Mouse (Mus musculus): ENCODE measurements around the gene Sass6. TPM values are rescaled to one million over a fixed set of nuclear protein-coding genes. Genes with fewer than 3 reads are reported as not detected.

The Sass6 gene
- polyA plus RNA-seq, 1 experiment from 2014 or later = 13.1 TPM

- peak; percentile 69 for DNase-seq (ENCODE audit: low spot score)
- Histone ChIP-seq H3K27ac (peak overlapping the region; percentile 72), H3K4me2 (replicated peaks) (peak overlapping the region; percentile 47), H3K9me3 (ENCODE audit: control insufficient read depth, low read length) (no peaks in the 10 kb centered on the region), H3K4me3 (replicated peaks; ENCODE audit: low read length) (peak overlapping the region; percentile 68), H3K4me1 (replicated peaks; ENCODE audit: control insufficient read depth, insufficient read depth, low read length) (peaks cover 8% of the 10 kb centered on the region; the same call in 1 of the 2 replicates), H3K36me3 (replicated peaks; ENCODE audit: control insufficient read depth, insufficient read depth) (peaks cover 26% of the 10 kb centered on the region), H3K27me3 (ENCODE audit: control insufficient read depth, insufficient read depth, low read length) (no peaks in the 10 kb centered on the region), H3K9ac (peak overlapping the region; percentile 71)
- ATAC-seq (ENCODE audit: low FRiP score) = peak; percentile 82
- WGBS = 2% methylated on average over 22 of the region's 22 CpGs
Measured at GRCm38 (mm10) chr3:116594076-116594727, 580 bp upstream of the Sass6 start.

- Histone ChIP-seq H3K4me1 (replicated peaks; ENCODE audit: control insufficient read depth, insufficient read depth, low read length) (peaks cover 8% of the 10 kb centered on the region; the same call in 1 of the 2 replicates), H3K27ac (no peak overlapping the region), H3K4me2 (replicated peaks) (peak overlapping the region; percentile 70), H3K9ac (peak overlapping the region; percentile 71), H3K9me3 (ENCODE audit: control insufficient read depth, low read length) (no peaks in the 10 kb centered on the region), H3K36me3 (replicated peaks; ENCODE audit: control insufficient read depth, insufficient read depth) (peaks cover 13% of the 10 kb centered on the region), H3K27me3 (ENCODE audit: control insufficient read depth, insufficient read depth, low read length) (no peaks in the 10 kb centered on the region), H3K4me3 (replicated peaks; ENCODE audit: low read length) (peak overlapping the region; percentile 68)
- ATAC-seq (ENCODE audit: low FRiP score) (no peak), DNase-seq (ENCODE audit: low spot score) (no peak)
- WGBS = 11% methylated on average over 10 of the region's 10 CpGs
Measured at GRCm38 (mm10) chr3:116595603-116595991, 815 bp downstream of the Sass6 start.

GRCm38 (mm10) chr3:116599705-116600104 is 4.9 kb downstream of the Sass6 start:
- no peak overlapping the region for H3K4me3 ChIP-seq (replicated peaks; ENCODE audit: low read length)
- peaks cover 8% of the 10 kb centered on the region; the same call in 1 of the 2 replicates for H3K4me1 ChIP-seq (replicated peaks; ENCODE audit: control insufficient read depth, insufficient read depth, low read length)
- no peaks in the 10 kb centered on the region for H3K9me3 ChIP-seq (ENCODE audit: control insufficient read depth, low read length)
- WGBS = 93% methylated on average over 2 of the region's 2 CpGs
- H3K9ac ChIP-seq = no peak overlapping the region
- no peaks in the 10 kb centered on the region for H3K27me3 ChIP-seq (ENCODE audit: control insufficient read depth, insufficient read depth, low read length)
- H3K27ac ChIP-seq = no peak overlapping the region
- DNase-seq (ENCODE audit: low spot score) (no peak), ATAC-seq (ENCODE audit: low FRiP score) (no peak)
- no peaks in the 10 kb centered on the region for H3K36me3 ChIP-seq (replicated peaks; ENCODE audit: control insufficient read depth, insufficient read depth)
- no peak overlapping the region for H3K4me2 ChIP-seq (replicated peaks)

- Histone ChIP-seq H3K4me3 (replicated peaks; ENCODE audit: low read length) (no peak overlapping the region), H3K9me3 (ENCODE audit: control insufficient read depth, low read length) (no peaks in the 10 kb centered on the region), H3K4me1 (replicated peaks; ENCODE audit: control insufficient read depth, insufficient read depth, low read length) (peaks cover under 1% of the 10 kb centered on the region; the same call in 1 of the 2 replicates), H3K4me2 (replicated peaks) (no peak overlapping the region), H3K27ac (no peak overlapping the region), H3K9ac (no peak overlapping the region), H3K27me3 (ENCODE audit: control insufficient read depth, insufficient read depth, low read length) (no peaks in the 10 kb centered on the region), H3K36me3 (replicated peaks; ENCODE audit: control insufficient read depth, insufficient read depth) (no peaks in the 10 kb centered on the region)
- WGBS = 93% methylated on average over 5 of the region's 5 CpGs
- ATAC-seq (ENCODE audit: low FRiP score) (no peak), DNase-seq (ENCODE audit: low spot score) (no peak)
Measured at GRCm38 (mm10) chr3:116601005-116601404, 6.2 kb downstream of the Sass6 start.

- Histone ChIP-seq H3K4me3 (replicated peaks; ENCODE audit: low read length) (no peak overlapping the region), H3K27ac (no peak overlapping the region), H3K36me3 (replicated peaks; ENCODE audit: control insufficient read depth, insufficient read depth) (peaks cover 5% of the 10 kb centered on the region; the same call in 1 of the 2 replicates), H3K9me3 (ENCODE audit: control insufficient read depth, low read length) (no peaks in the 10 kb centered on the region), H3K4me2 (replicated peaks) (no peak overlapping the region), H3K4me1 (replicated peaks; ENCODE audit: control insufficient read depth, insufficient read depth, low read length) (no peaks in the 10 kb centered on the region), H3K27me3 (ENCODE audit: control insufficient read depth, insufficient read depth, low read length) (no peaks in the 10 kb centered on the region), H3K9ac (no peak overlapping the region)
- DNase-seq (ENCODE audit: low spot score) (no peak), ATAC-seq (ENCODE audit: low FRiP score) (no peak)
- WGBS = 90% methylated on average over 5 of the region's 5 CpGs
Measured at GRCm38 (mm10) chr3:116601781-116602180, 7.0 kb downstream of the Sass6 start.

- H3K4me3 ChIP-seq (replicated peaks; ENCODE audit: low read length) = no peak overlapping the region
- no peak overlapping the region for H3K4me2 ChIP-seq (replicated peaks)
- H3K27me3 ChIP-seq (ENCODE audit: control insufficient read depth, insufficient read depth, low read length) = no peaks in the 10 kb centered on the region
- H3K9me3 ChIP-seq (ENCODE audit: control insufficient read depth, low read length) = no peaks in the 10 kb centered on the region
- peaks cover 26% of the 10 kb centered on the region for H3K36me3 ChIP-seq (replicated peaks; ENCODE audit: control insufficient read depth, insufficient read depth)
- no peak overlapping the region for H3K9ac ChIP-seq
- no peaks in the 10 kb centered on the region for H3K4me1 ChIP-seq (replicated peaks; ENCODE audit: control insufficient read depth, insufficient read depth, low read length)
- WGBS = 66% methylated on average over 9 of the region's 9 CpGs
- H3K27ac ChIP-seq = no peak overlapping the region
- ATAC-seq (ENCODE audit: low FRiP score) = no peak
- DNase-seq (ENCODE audit: low spot score) = no peak
Measured at GRCm38 (mm10) chr3:116604570-116604969, 9.8 kb downstream of the Sass6 start.

- no peak for ATAC-seq (ENCODE audit: low FRiP score)
- DNase-seq (ENCODE audit: low spot score) = no peak
- Histone ChIP-seq H3K4me1 (replicated peaks; ENCODE audit: control insufficient read depth, insufficient read depth, low read length) (no peaks in the 10 kb centered on the region), H3K9me3 (ENCODE audit: control insufficient read depth, low read length) (no peaks in the 10 kb centered on the region), H3K4me2 (replicated peaks) (no peak within 1 kb of the TSS), H3K27ac (no peak within 1 kb of the TSS), H3K4me3 (replicated peaks; ENCODE audit: low read length) (no peak within 1 kb of the TSS), H3K9ac (no peak within 1 kb of the TSS), H3K27me3 (ENCODE audit: control insufficient read depth, insufficient read depth, low read length) (no peaks in the 10 kb centered on the region), H3K36me3 (replicated peaks; ENCODE audit: control insufficient read depth, insufficient read depth) (peaks cover 68% of the 10 kb centered on the region)
- WGBS = 81% methylated on average over 10 of the region's 10 CpGs
Measured at GRCm38 (mm10) chr3:116614295-116614892, 19.6 kb downstream of the Sass6 start, which contains the start of gene Trmt13. Gene Trmt13, minus strand, starts transcription at chr3:116614587.

GRCm38 (mm10) chr3:116615318-116616068 is 20.7 kb downstream of the Sass6 start:
- ATAC-seq (ENCODE audit: low FRiP score) (no peak), DNase-seq (ENCODE audit: low spot score) (no peak)
- Histone ChIP-seq H3K9ac (no peak overlapping the region), H3K27me3 (ENCODE audit: control insufficient read depth, insufficient read depth, low read length) (no peaks in the 10 kb centered on the region), H3K4me2 (replicated peaks) (no peak overlapping the region), H3K36me3 (replicated peaks; ENCODE audit: control insufficient read depth, insufficient read depth) (peaks cover 70% of the 10 kb centered on the region), H3K4me1 (replicated peaks; ENCODE audit: control insufficient read depth, insufficient read depth, low read length) (no peaks in the 10 kb centered on the region), H3K27ac (no peak overlapping the region), H3K4me3 (replicated peaks; ENCODE audit: low read length) (no peak overlapping the region), H3K9me3 (ENCODE audit: control insufficient read depth, low read length) (no peaks in the 10 kb centered on the region)
- 91% methylated on average over 8 of the region's 8 CpGs for WGBS

- H3K4me3 ChIP-seq (replicated peaks; ENCODE audit: low read length) = no peak overlapping the region
- ATAC-seq (ENCODE audit: low FRiP score) = no peak
- H3K36me3 ChIP-seq (replicated peaks; ENCODE audit: control insufficient read depth, insufficient read depth) = peaks cover 67% of the 10 kb centered on the region
- H3K27me3 ChIP-seq (ENCODE audit: control insufficient read depth, insufficient read depth, low read length) = no peaks in the 10 kb centered on the region
- no peaks in the 10 kb centered on the region for H3K9me3 ChIP-seq (ENCODE audit: control insufficient read depth, low read length)
- DNase-seq (ENCODE audit: low spot score) = no peak
- no peak overlapping the region for H3K9ac ChIP-seq
- no peaks in the 10 kb centered on the region for H3K4me1 ChIP-seq (replicated peaks; ENCODE audit: control insufficient read depth, insufficient read depth, low read length)
- no peak overlapping the region for H3K4me2 ChIP-seq (replicated peaks)
- H3K27ac ChIP-seq = no peak overlapping the region
- 86% methylated on average over 6 of the region's 6 CpGs for WGBS
Measured at GRCm38 (mm10) chr3:116618855-116619254, 24.1 kb downstream of the Sass6 start.

Measured in hindbrain, embryonic 14.5 days (tissue).